Mouse (Mus musculus) lung, postnatal 0 days (tissue): Measurements from ENCODE around the gene Dmwd. TPM values are rescaled to one million over a fixed set of nuclear protein-coding genes. Genes with fewer than 3 reads are reported as not detected.
A peak's percentile ranks its signal among the peaks of the same experiment; 100 is the strongest.

Experiments used
- ATAC-seq: fragments of 200-750 bp; cut with Nextera tagmentation; 2 replicates; pipeline ENCODE4 v1.8.0; 2017; ENCODE audit warnings: moderate library complexity
- DNase-seq: peaks from one replicate; pipeline ENCODE4 v3.0.0-alpha.2; 2016; ENCODE audit warnings: low spot score
- H3K27ac ChIP-seq: fragments of 300-500 bp; sonication (generic); 2 replicates; pipeline ENCODE4 v1.5.1; 2014; ENCODE audit warnings: antibody characterized with exemption, mild to moderate bottlenecking, low read length, mixed read lengths
- H3K27me3 ChIP-seq: fragments of 300-500 bp; sonication (generic); replicated peaks from 2 replicates; pipeline ENCODE4 v1.6.1; 2014; ENCODE audit warnings: low read length, mixed read lengths; ENCODE audit not compliant: insufficient read depth
- H3K36me3 ChIP-seq: fragments of 300-500 bp; sonication (generic); 2 replicates; pipeline ENCODE4 v1.6.1; 2014; ENCODE audit warnings: low read length, mixed read lengths; ENCODE audit not compliant: insufficient read depth
- H3K4me1 ChIP-seq: fragments of 300-500 bp; sonication (generic); 2 replicates; pipeline ENCODE4 v1.6.1; 2014; ENCODE audit warnings: antibody characterized with exemption, low read depth, low read length, mixed read lengths; ENCODE audit not compliant: insufficient read depth
- H3K4me2 ChIP-seq: fragments of 300-500 bp; sonication (generic); replicated peaks from 2 replicates; pipeline ENCODE4 v1.6.1; 2014; ENCODE audit warnings: low read depth, mild to moderate bottlenecking, low read length, moderate library complexity, mixed read lengths
- H3K4me3 ChIP-seq: fragments of 300-500 bp; sonication (generic); 2 replicates; pipeline ENCODE4 v1.5.1; 2014; ENCODE audit warnings: low read depth, low read length
- H3K9ac ChIP-seq: fragments of 300-500 bp; sonication (generic); replicated peaks from 2 replicates; pipeline ENCODE4 v1.6.1; 2014; ENCODE audit warnings: low read depth, mild to moderate bottlenecking
- H3K9me3 ChIP-seq: fragments of 300-500 bp; sonication (generic); 2 replicates; pipeline ENCODE4 v1.6.1; 2016; ENCODE audit warnings: low read length, mixed read lengths
- CTCF ChIP-seq: IDR thresholded peaks from 2 replicates; pipeline ENCODE4 v1.5.1; 2016; ENCODE audit warnings: antibody characterized with exemption, mild to moderate bottlenecking
- EP300 ChIP-seq: IDR thresholded peaks from 2 replicates; pipeline ENCODE4 v1.6.1; 2016; ENCODE audit warnings: antibody characterized with exemption, mild to moderate bottlenecking, control low read depth
- WGBS: fragments of 180-500 bp; shearing (Covaris S2); extraction: QIAGEN DNeasy Blood & Tissue Kit; methylation state at CpG from one replicate; pipeline ENCODE4 v1.1.7; 2014; 5-methylcytosine and 5-hydroxymethylcytosine counted together
- microRNA-seq: library from miRNA; unstranded; fragments of <30 nt; microRNA quantifications from one replicate; pipeline ENCODE4, GENCODE M21; 2016
- polyA plus RNA-seq: library from polyadenylated mRNA; unstranded; fragments of >200 nt; fragmentation: Nextera tagmentation; extraction: Ambion mirVana; gene quantifications from 2 replicates; pipeline ENCODE4 v1.2.1, GENCODE M21; 2015

The Dmwd gene
- polyA plus RNA-seq, 1 experiment from 2014 or later, result 9.7 TPM

DNA sequence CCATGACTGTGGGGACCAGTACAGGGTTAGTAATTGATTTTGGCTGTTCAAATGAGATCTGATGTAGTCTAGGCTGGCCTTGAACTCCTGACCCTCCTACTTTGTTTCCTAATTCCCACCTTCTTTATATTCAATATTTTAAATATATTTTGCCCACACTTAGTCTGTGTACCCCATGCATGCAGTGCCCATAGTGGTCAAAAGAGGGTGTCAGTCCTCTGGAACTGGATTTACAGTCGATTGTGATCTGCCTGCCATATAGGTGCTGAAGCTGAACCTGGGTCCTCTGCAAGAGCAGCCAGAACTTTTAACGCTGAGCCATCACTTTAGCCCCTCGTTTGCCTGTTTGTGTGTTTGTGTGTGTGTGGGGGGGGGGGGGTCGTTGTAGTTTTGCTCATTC is 54.6 kb downstream of the Dmwd start:
- peak overlapping the region; percentile 74 for H3K27ac ChIP-seq
- no peaks in the 10 kb centered on the region for H3K27me3 ChIP-seq
- ATAC-seq (no peak), DNase-seq (no peak)
- H3K9ac ChIP-seq, result no peak overlapping the region
- WGBS, result 23% methylated on average over 4 of the region's 4 CpGs
- peak overlapping the region; percentile 23; the same call in 1 of the 2 replicates for H3K4me3 ChIP-seq
- TF ChIP-seq EP300 (no peak), CTCF (peak; percentile 49)
- H3K36me3 ChIP-seq, result no peaks in the 10 kb centered on the region
- no peaks in the 10 kb centered on the region for H3K9me3 ChIP-seq
- H3K4me2 ChIP-seq, result peak overlapping the region; percentile 67
- peaks cover 5% of the 10 kb centered on the region; the same call in 1 of the 2 replicates for H3K4me1 ChIP-seq

- no peaks in the 10 kb centered on the region for H3K9me3 ChIP-seq
- peak overlapping the region; percentile 67 for H3K4me2 ChIP-seq
- H3K4me1 ChIP-seq, result peaks cover 5% of the 10 kb centered on the region; the same call in 1 of the 2 replicates
- peak; percentile 71 for TF ChIP-seq EP300
- peak; percentile 94 for TF ChIP-seq CTCF
- peaks cover 3% of the 10 kb centered on the region; the same call in 1 of the 2 replicates for H3K36me3 ChIP-seq
- peak overlapping the region; percentile 26; the same call in 1 of the 2 replicates for H3K9ac ChIP-seq
- DNase-seq, result peak; percentile 100
- H3K27ac ChIP-seq, result peak overlapping the region; percentile 74
- ATAC-seq, result peak; percentile 99
- WGBS, result 0% methylated on average over 39 of the region's 39 CpGs
- peak overlapping the region; percentile 41 for H3K4me3 ChIP-seq
- no peaks in the 10 kb centered on the region for H3K27me3 ChIP-seq
Measured at GRCm38 (mm10) chr7:19131324-19131848, 55.4 kb downstream of the Dmwd start.

Small RNA genes lying within 50 kb of the gene (microRNA-seq; reads per million reads assigned to microRNA genes)
- not detected for gene Mir3100

Other genes starting within 250 kb of the Dmwd start
- 4.3 and 5.7 TPM in 2 replicates for gene Mill2, start 236.3 kb upstream of the Dmwd start, polyA plus RNA-seq
- 45.6 and 51.1 TPM in 2 replicates for gene Pglyrp1, start 204.9 kb upstream of the Dmwd start, polyA plus RNA-seq
- 17.6 and 19.0 TPM in 2 replicates for gene Ccdc61, start 165.8 kb upstream of the Dmwd start, polyA plus RNA-seq
- 1.1 and 1.2 TPM in 2 replicates for gene Nova2, start 150.3 kb upstream of the Dmwd start, polyA plus RNA-seq
- gene Nanos2, start 88.8 kb upstream of the Dmwd start, polyA plus RNA-seq, result not detected in 2 replicates
- gene Mypop, start 85.0 kb upstream of the Dmwd start, polyA plus RNA-seq, result 2.3 and 2.6 TPM in 2 replicates
- 11.7 and 12.2 TPM in 2 replicates for gene Irf2bp1, start 72.2 kb upstream of the Dmwd start, polyA plus RNA-seq
- 0.49 and 0.70 TPM in 2 replicates for gene Foxa3, start 52.7 kb upstream of the Dmwd start, polyA plus RNA-seq
- gene Sympk, start 51.9 kb upstream of the Dmwd start, polyA plus RNA-seq, result 10.4 and 11.8 TPM in 2 replicates
- gene Rsph6a, start 21.5 kb upstream of the Dmwd start, polyA plus RNA-seq, result not detected in 2 replicates
- 11.5 and 14.7 TPM in 2 replicates for gene Dmpk, start 7.6 kb downstream of the Dmwd start, polyA plus RNA-seq
- 4.2 and 4.7 TPM in 2 replicates for gene Six5, start 18.4 kb downstream of the Dmwd start, polyA plus RNA-seq
- 0.20 and 0.23 TPM in 2 replicates for gene Gm4969, start 42.1 kb downstream of the Dmwd start, polyA plus RNA-seq
- 9.9 and 10.1 TPM in 2 replicates for gene Fbxo46, start 43.6 kb downstream of the Dmwd start, polyA plus RNA-seq
- gene Qpctl, start 73.1 kb downstream of the Dmwd start, polyA plus RNA-seq, result 14.1 and 14.5 TPM in 2 replicates
- gene Snrpd2, start 73.5 kb downstream of the Dmwd start, polyA plus RNA-seq, result 63.2 and 65.2 TPM in 2 replicates
- gene Gipr, start 89.9 kb downstream of the Dmwd start, polyA plus RNA-seq, result 0.80 and 1.0 TPM in 2 replicates
- 17.9 and 21.7 TPM in 2 replicates for gene Eml2, start 100.2 kb downstream of the Dmwd start, polyA plus RNA-seq
- gene Gpr4, start 136.3 kb downstream of the Dmwd start, polyA plus RNA-seq, result 2.7 and 3.1 TPM in 2 replicates
- gene Opa3, start 152.1 kb downstream of the Dmwd start, polyA plus RNA-seq, result 18.8 and 19.0 TPM in 2 replicates
- 109 and 121 TPM in 2 replicates for gene Vasp, start 195.6 kb downstream of the Dmwd start, polyA plus RNA-seq
- not detected in 2 replicates for gene Ppm1n, start 203.8 kb downstream of the Dmwd start, polyA plus RNA-seq
- 23.8 and 26.6 TPM in 2 replicates for gene Rtn2, start 206.4 kb downstream of the Dmwd start, polyA plus RNA-seq
- gene Fosb, start 233.8 kb downstream of the Dmwd start, polyA plus RNA-seq, result 0.17 and 0.44 TPM in 2 replicates